23 mouse cellular contexts compared by ENCODE assay signal in genomic region chr5:100844485-100844884, GRCm38 (mm10). TPM values are rescaled to one million over a fixed set of nuclear protein-coding genes. Genes with fewer than 3 reads are reported as not detected.
DNase-seq lines count a peak whose midpoint lies in the region; ATAC-seq and TF ChIP-seq lines count a peak whose summit lies in the region.
"Had no signal": no experiment of that assay in that cellular context is flagged by ENCODE, and none has a peak within 500 bp of the region (broad histone marks: within the 10 kb centered on the region; RNA-seq: fewer than 3 reads in every experiment).

No protein-coding gene starts in this region.

- H3K4me3 ChIP-seq in heart, embryonic 11.5 days (ENCODE audit: low read depth, low read length): peak overlapping the region; percentile 60
- H3K4me3 ChIP-seq in heart, postnatal 0 days (ENCODE audit: low read depth, low read length): peak overlapping the region; percentile 79
- no peak overlapping the region for H3K4me3 ChIP-seq in embryonic facial prominence, embryonic 14.5 days (ENCODE audit: low read depth, low read length)

- WGBS in heart, embryonic 11.5 days (ENCODE audit: insufficient replicate concordance): 41% methylated on average over 3 of the region's 3 CpGs
- WGBS in heart, postnatal 0 days: 32% methylated on average over 3 of the region's 3 CpGs
- WGBS in embryonic facial prominence, embryonic 14.5 days: 42% methylated on average over 3 of the region's 3 CpGs

- no peaks in the 10 kb centered on the region for H3K36me3 ChIP-seq in heart, embryonic 11.5 days (ENCODE audit: control insufficient read depth, insufficient read depth, low read length)
- no peaks in the 10 kb centered on the region for H3K36me3 ChIP-seq in heart, postnatal 0 days (replicated peaks; ENCODE audit: control insufficient read depth, insufficient read depth, low read length)
- H3K36me3 ChIP-seq in embryonic facial prominence, embryonic 14.5 days (ENCODE audit: control insufficient read depth, insufficient read depth, low read length): no peaks in the 10 kb centered on the region
- H3K36me3 ChIP-seq: embryonic facial prominence, embryonic 13.5 days; G1E; liver, embryonic 15.5 days; midbrain, embryonic 15.5 days; neural tube, embryonic 13.5 days had no signal

- ATAC-seq in heart, embryonic 11.5 days (replicated peaks; ENCODE audit: insufficient number of reproducible peaks, low FRiP score, low TSS enrichment): no peak
- ATAC-seq in heart, postnatal 0 days (ENCODE audit: insufficient read depth, low read depth): no peak
- no peak for ATAC-seq in embryonic facial prominence, embryonic 14.5 days (ENCODE audit: low read depth)
- ATAC-seq: forebrain, embryonic 13.5 days; midbrain, embryonic 15.5 days had no signal

- TF ChIP-seq EP300 in heart, postnatal 0 days (IDR thresholded peaks at IDR 0.05; ENCODE audit: low read depth): no peak

- H3K4me2 ChIP-seq in heart, embryonic 11.5 days: peak overlapping the region; percentile 79
- peak overlapping the region; percentile 75 for H3K4me2 ChIP-seq in heart, postnatal 0 days (ENCODE audit: low read depth, low read length)
- peak overlapping the region; percentile 95; the same call in 1 of the 2 replicates for H3K4me2 ChIP-seq in embryonic facial prominence, embryonic 14.5 days (ENCODE audit: low read depth, low read length)

- H3K4me1 ChIP-seq in heart, embryonic 11.5 days (ENCODE audit: control insufficient read depth, insufficient read depth, low read length): peaks cover 4% of the 10 kb centered on the region; the same call in 1 of the 2 replicates
- H3K4me1 ChIP-seq in heart, postnatal 0 days (ENCODE audit: control insufficient read depth, insufficient read depth): no peaks in the 10 kb centered on the region; the same call in 1 of the 2 replicates
- peaks cover 4% of the 10 kb centered on the region; the same call in 1 of the 2 replicates for H3K4me1 ChIP-seq in embryonic facial prominence, embryonic 14.5 days (ENCODE audit: control insufficient read depth, insufficient read depth, low read length)

- no peak overlapping the region for H3K27ac ChIP-seq in heart, embryonic 11.5 days (ENCODE audit: low read depth, low read length)
- H3K27ac ChIP-seq in heart, postnatal 0 days (ENCODE audit: low read depth): 0 out of 2 replicates have a peak overlapping the region, but pooled peaks have one; percentile 96
- no peak overlapping the region for H3K27ac ChIP-seq in embryonic facial prominence, embryonic 14.5 days (replicated peaks; ENCODE audit: low read depth, low read length)
- H3K27ac ChIP-seq: embryonic facial prominence, embryonic 13.5 days; forebrain, embryonic 13.5 days; liver, embryonic 15.5 days; macrophage; midbrain, embryonic 15.5 days; neural tube, embryonic 13.5 days had no signal

- no peak overlapping the region for H3K9ac ChIP-seq in heart, embryonic 11.5 days (ENCODE audit: low read depth, low read length)
- no peak overlapping the region for H3K9ac ChIP-seq in heart, postnatal 0 days (replicated peaks; ENCODE audit: low read depth, low read length)
- no peak overlapping the region for H3K9ac ChIP-seq in embryonic facial prominence, embryonic 14.5 days (ENCODE audit: low read depth, low read length)
- H3K9ac ChIP-seq: liver, embryonic 15.5 days; neural tube, embryonic 13.5 days had no signal

- TF ChIP-seq CTCF in heart, postnatal 0 days (IDR thresholded peaks at IDR 0.05; ENCODE audit: low read depth): no peak

- peaks cover 7% of the 10 kb centered on the region; the same call in 1 of the 2 replicates for H3K27me3 ChIP-seq in heart, embryonic 11.5 days (ENCODE audit: control insufficient read depth, insufficient read depth, low read length)
- no peaks in the 10 kb centered on the region for H3K27me3 ChIP-seq in heart, postnatal 0 days (ENCODE audit: control insufficient read depth, insufficient read depth, low read length)
- peaks cover 47% of the 10 kb centered on the region for H3K27me3 ChIP-seq in embryonic facial prominence, embryonic 14.5 days (replicated peaks; ENCODE audit: control insufficient read depth, insufficient read depth, low read length)

- no peak for DNase-seq in heart, postnatal 4 days
- DNase-seq in heart, postnatal 0 days (ENCODE audit: low spot score): no peak
- no peak for DNase-seq in heart, postnatal 25 days (ENCODE audit: low spot score)
- peak; percentile 13 for DNase-seq in 3T3-L1 (ENCODE audit: low read depth, low spot score)
- DNase-seq in embryonic facial prominence, embryonic 14.5 days (ENCODE audit: low spot score): no peak
- no peak for DNase-seq in layer of hippocampus, postnatal 14 days (ENCODE audit: low spot score in 2 of 2)
- DNase-seq in left cerebral cortex, adult 11 months (ENCODE audit: low spot score): no peak
- DNase-seq: adrenal gland, postnatal 10 days; B cell, adult 2 months; cerebellum, adult 18-20 months; cerebellum, postnatal 14 days; gastrocnemius, adult 2 months; kidney, adult 18-20 months; liver; right cerebral cortex, postnatal 4 days had no signal

- peaks cover 4% of the 10 kb centered on the region; the same call in 1 of the 2 replicates for H3K9me3 ChIP-seq in heart, embryonic 11.5 days (replicated peaks; ENCODE audit: control insufficient read depth, low read length)
- peaks cover 8% of the 10 kb centered on the region; the same call in 1 of the 2 replicates for H3K9me3 ChIP-seq in heart, postnatal 0 days (replicated peaks; ENCODE audit: control insufficient read depth, low read length)
- H3K9me3 ChIP-seq in embryonic facial prominence, embryonic 14.5 days (ENCODE audit: control insufficient read depth, low read length): peaks cover 11% of the 10 kb centered on the region; the same call in 1 of the 2 replicates
- H3K9me3 ChIP-seq: forebrain, embryonic 13.5 days; liver, embryonic 15.5 days had no signal

- intact Hi-C loops in heart, postnatal 25 days (cut with DNase I): no loop called here

RNA-seq across cellular contexts. Expression of gene Gpat3, which starts 1.0 kb away (rescaled TPM):
- 6.9 and 7.4 TPM in 2 replicates for polyA plus RNA-seq in heart, embryonic 11.5 days (2014; fragmentation: Nextera tagmentation; extraction: Ambion mirVana)
- total RNA-seq in heart, postnatal 4 days (2021): 10 to 100 TPM; 36.5 to 37.9 TPM
- total RNA-seq in heart, postnatal 0 days (2014; rRNA removed; ENCODE audit: low replicate concordance): 13.5 and 21.0 TPM in 2 replicates
- polyA plus RNA-seq in heart, postnatal 0 days (2015; fragmentation: Nextera tagmentation; extraction: Ambion mirVana): 22.1 and 22.6 TPM in 2 replicates
- 10 to 100 TPM; 24.4 to 25.2 TPM for total RNA-seq in heart, postnatal 25 days (2021)
- polyA plus RNA-seq in embryonic facial prominence, embryonic 14.5 days (2014; fragmentation: Nextera tagmentation; extraction: Ambion mirVana): 0.45 and 1.5 TPM in 2 replicates
- total RNA-seq in layer of hippocampus, postnatal 14 days (2021): 1 to 10 TPM; 2.2 to 3.1 TPM
- polyA plus RNA-seq: G1E had no signal

RNA-seq across cellular contexts. Expression of gene Abraxas1, which starts 23.7 kb away (rescaled TPM):
- 22.2 and 33.8 TPM in 2 replicates for polyA plus RNA-seq in heart, embryonic 11.5 days (2014; fragmentation: Nextera tagmentation; extraction: Ambion mirVana)
- total RNA-seq in heart, postnatal 4 days (2021): 10 to 100 TPM; 17.5 to 22.1 TPM
- total RNA-seq in heart, postnatal 0 days (2014; rRNA removed; ENCODE audit: low replicate concordance): 16.7 and 19.5 TPM in 2 replicates
- 26.8 and 28.9 TPM in 2 replicates for polyA plus RNA-seq in heart, postnatal 0 days (2015; fragmentation: Nextera tagmentation; extraction: Ambion mirVana)
- 10 to 100 TPM in 1 of 2 experiments, 1 to 10 TPM in 1; 9.9 to 10.1 TPM for total RNA-seq in heart, postnatal 25 days (2021)
- polyA plus RNA-seq in embryonic facial prominence, embryonic 14.5 days (2014; fragmentation: Nextera tagmentation; extraction: Ambion mirVana): 17.2 and 20.7 TPM in 2 replicates
- 1 to 10 TPM; 6.4 to 7.5 TPM for total RNA-seq in layer of hippocampus, postnatal 14 days (2021)

RNA-seq across cellular contexts. Expression of gene Mrps18c, which starts 46.1 kb away (rescaled TPM):
- 137 and 158 TPM in 2 replicates for polyA plus RNA-seq in heart, embryonic 11.5 days (2014; fragmentation: Nextera tagmentation; extraction: Ambion mirVana)
- total RNA-seq in heart, postnatal 4 days (2021): 10 to 100 TPM; 83.1 to 91.2 TPM
- 25.1 and 57.1 TPM in 2 replicates for total RNA-seq in heart, postnatal 0 days (2014; rRNA removed; ENCODE audit: low replicate concordance)
- 195 and 202 TPM in 2 replicates for polyA plus RNA-seq in heart, postnatal 0 days (2015; fragmentation: Nextera tagmentation; extraction: Ambion mirVana)
- total RNA-seq in heart, postnatal 25 days (2021): 10 to 100 TPM; 73.2 to 85.1 TPM
- polyA plus RNA-seq in embryonic facial prominence, embryonic 14.5 days (2014; fragmentation: Nextera tagmentation; extraction: Ambion mirVana): 148 and 153 TPM in 2 replicates
- 10 to 100 TPM; 58.6 to 62.2 TPM for total RNA-seq in layer of hippocampus, postnatal 14 days (2021)

RNA-seq across cellular contexts. Expression of gene Helq, which starts 46.1 kb away (rescaled TPM):
- 13.1 and 15.3 TPM in 2 replicates for polyA plus RNA-seq in heart, embryonic 11.5 days (2014; fragmentation: Nextera tagmentation; extraction: Ambion mirVana)
- 1 to 10 TPM; 6.8 to 8.1 TPM for total RNA-seq in heart, postnatal 4 days (2021)
- total RNA-seq in heart, postnatal 0 days (2014; rRNA removed; ENCODE audit: low replicate concordance): 0.42 and 4.4 TPM in 2 replicates
- polyA plus RNA-seq in heart, postnatal 0 days (2015; fragmentation: Nextera tagmentation; extraction: Ambion mirVana): 3.9 and 4.0 TPM in 2 replicates
- total RNA-seq in heart, postnatal 25 days (2021): 1 to 10 TPM; 2.4 to 5.5 TPM
- polyA plus RNA-seq in embryonic facial prominence, embryonic 14.5 days (2014; fragmentation: Nextera tagmentation; extraction: Ambion mirVana): 9.6 and 15.4 TPM in 2 replicates
- total RNA-seq in layer of hippocampus, postnatal 14 days (2021): 10 to 100 TPM; 13.2 to 18.5 TPM
